Mouse (Mus musculus) erythroblast, adult 5-6 weeks (primary cell): ENCODE data around the gene Vmn1r167. TPM values are rescaled to one million over a fixed set of nuclear protein-coding genes. Genes with fewer than 3 reads are reported as not detected.
"Not testable (repeated sequence)": the region's sequence is repeated elsewhere in the genome, so short reads cannot be mapped to it uniquely, and the experiment has no call there.

ENCODE experiments used
- ATAC-seq: replicated peaks from 2 replicates; pipeline ENCODE4 v1.8.0; 2016; ENCODE audit warnings: moderate number of reproducible peaks, mild to moderate bottlenecking, moderate TSS enrichment, inconsistent platforms; ENCODE audit not compliant: poor library complexity, low FRiP score, severe bottlenecking
- total RNA-seq, 2 experiments: library from RNA; stranded (forward) in 1 of 2; stranded (reverse) in 1 of 2; fragments of 150-400 nt in 1 of 2; fragments of 200-764, 138-1000 nt in 1 of 2; gene quantifications; 2 replicates each; pipeline versions ENCODE4 v1.2.3 to v1.2.4; 2015 to 2017; ENCODE audit warnings: low replicate concordance in 2 of 2

Vmn1r167 gene
- not detected in 2 replicates for total RNA-seq (2015; ENCODE audit: low replicate concordance)
- total RNA-seq (2017; ENCODE audit: low replicate concordance): not detected in 2 replicates

- not testable (repeated sequence) for ATAC-seq
Measured at GRCm38 (mm10) chr7:23507106-23507505, at the start of gene Vmn1r167. Gene Vmn1r167, minus strand, starts transcription at chr7:23507206.

GRCm38 (mm10) chr7:23539432-23539831 lies 32.4 kb upstream of the Vmn1r167 start, which contains the start of gene Vmn1r168:
Gene Vmn1r168, plus strand, starts transcription at chr7:23539732.
- not testable (repeated sequence) for ATAC-seq

- not testable (repeated sequence) for ATAC-seq
Measured at GRCm38 (mm10) chr7:23472886-23473285, 34.1 kb downstream of the Vmn1r167 start.

- not testable (repeated sequence) for ATAC-seq
Measured at GRCm38 (mm10) chr7:23470832-23471231, 36.2 kb downstream of the Vmn1r167 start.

- not testable (repeated sequence) for ATAC-seq
Measured at GRCm38 (mm10) chr7:23470201-23470600, 36.8 kb downstream of the Vmn1r167 start.

Other genes starting within 250 kb of the Vmn1r167 start
- gene Gm6902, start 228.3 kb downstream of the Vmn1r167 start, total RNA-seq (2015; ENCODE audit: low replicate concordance): not detected in 2 replicates
- not detected in 2 replicates for gene Gm6902, start 228.3 kb downstream of the Vmn1r167 start, total RNA-seq (2017; ENCODE audit: low replicate concordance)
- not detected in 2 replicates for gene Nlrp4e, start 206.0 kb downstream of the Vmn1r167 start, total RNA-seq (2015; ENCODE audit: low replicate concordance)
- not detected in 2 replicates for gene Nlrp4e, start 206.0 kb downstream of the Vmn1r167 start, total RNA-seq (2017; ENCODE audit: low replicate concordance)
- not detected in 2 replicates for gene Nlrp5, start 121.3 kb downstream of the Vmn1r167 start, total RNA-seq (2015; ENCODE audit: low replicate concordance)
- gene Nlrp5, start 121.3 kb downstream of the Vmn1r167 start, total RNA-seq (2017; ENCODE audit: low replicate concordance): not detected in 2 replicates
- gene Vmn1r168, start 32.5 kb upstream of the Vmn1r167 start, total RNA-seq (2015; ENCODE audit: low replicate concordance): not detected in 2 replicates
- 0.14 TPM in 1 of 2 replicates, not detected in the other for gene Vmn1r168, start 32.5 kb upstream of the Vmn1r167 start, total RNA-seq (2017; ENCODE audit: low replicate concordance)
- gene Vmn1r169, start 68.3 kb upstream of the Vmn1r167 start, total RNA-seq (2015; ENCODE audit: low replicate concordance): not detected in 2 replicates
- gene Vmn1r169, start 68.3 kb upstream of the Vmn1r167 start, total RNA-seq (2017; ENCODE audit: low replicate concordance): not detected in 2 replicates
- gene Vmn1r170, start 99.0 kb upstream of the Vmn1r167 start, total RNA-seq (2015; ENCODE audit: low replicate concordance): not detected in 2 replicates
- gene Vmn1r170, start 99.0 kb upstream of the Vmn1r167 start, total RNA-seq (2017; ENCODE audit: low replicate concordance): not detected in 2 replicates
- not detected in 2 replicates for gene Vmn1r171, start 123.5 kb upstream of the Vmn1r167 start, total RNA-seq (2015; ENCODE audit: low replicate concordance)
- gene Vmn1r171, start 123.5 kb upstream of the Vmn1r167 start, total RNA-seq (2017; ENCODE audit: low replicate concordance): not detected in 2 replicates
- not detected in 2 replicates for gene Vmn1r172, start 151.1 kb upstream of the Vmn1r167 start, total RNA-seq (2015; ENCODE audit: low replicate concordance)
- not detected in 2 replicates for gene Vmn1r172, start 151.1 kb upstream of the Vmn1r167 start, total RNA-seq (2017; ENCODE audit: low replicate concordance)
- gene Vmn1r173, start 193.5 kb upstream of the Vmn1r167 start, total RNA-seq (2015; ENCODE audit: low replicate concordance): not detected in 2 replicates
- 0.09 TPM in 1 of 2 replicates, not detected in the other for gene Vmn1r173, start 193.5 kb upstream of the Vmn1r167 start, total RNA-seq (2017; ENCODE audit: low replicate concordance)
- not detected in 2 replicates for gene Vmn1r174, start 245.1 kb upstream of the Vmn1r167 start, total RNA-seq (2015; ENCODE audit: low replicate concordance)
- 0.14 TPM in 1 of 2 replicates, not detected in the other for gene Vmn1r174, start 245.1 kb upstream of the Vmn1r167 start, total RNA-seq (2017; ENCODE audit: low replicate concordance)